Mouse (Mus musculus): Measurements from ENCODE around the gene Mrps7.
A peak's percentile ranks its signal among the peaks of the same experiment; 100 is the strongest.

Mrps7 gene

GRCm38 (mm10) chr11:115609576-115609975 is 5.9 kb downstream of the Mrps7 start:
- DNase-seq, result no peak

- DNase-seq, result no peak
Observed at GRCm38 (mm10) chr11:115611173-115611572, 7.4 kb downstream of the Mrps7 start.

GRCm38 (mm10) chr11:115612059-115612409 is 8.3 kb downstream of the Mrps7 start:
- DNase-seq, result peak; percentile 86 to 88

- DNase-seq, result peak; percentile 91
Observed at GRCm38 (mm10) chr11:115612410-115613137, 8.8 kb downstream of the Mrps7 start, which contains the start of gene Mif4gd. TSS of gene Mif4gd (minus strand) at chr11:115612969.

- DNase-seq, result no peak
Observed at GRCm38 (mm10) chr11:115613138-115613945, 9.6 kb downstream of the Mrps7 start.

GRCm38 (mm10) chr11:115614346-115615107 is 10.8 kb downstream of the Mrps7 start:
- DNase-seq, result peak; percentile 51 to 56

GRCm38 (mm10) chr11:115615108-115615825 is 11.5 kb downstream of the Mrps7 start:
- peak; percentile 26 to 37 for DNase-seq

GRCm38 (mm10) chr11:115615875-115616274 is 12.2 kb downstream of the Mrps7 start:
- DNase-seq, result peak; percentile 40 to 44

- DNase-seq, result no peak
Observed at GRCm38 (mm10) chr11:115616371-115616770, 12.6 kb downstream of the Mrps7 start.

GRCm38 (mm10) chr11:115616893-115617292 is 13.2 kb downstream of the Mrps7 start:
- DNase-seq, result no peak

GRCm38 (mm10) chr11:115618001-115618400 is 14.3 kb downstream of the Mrps7 start:
- DNase-seq, result no peak

- no peak for DNase-seq
Observed at GRCm38 (mm10) chr11:115618732-115619516, 15.2 kb downstream of the Mrps7 start.

GRCm38 (mm10) chr11:115619949-115620348 is 16.2 kb downstream of the Mrps7 start:
- no peak for DNase-seq

- DNase-seq, result peak in 1 of 2 experiments; percentile 54
Observed at GRCm38 (mm10) chr11:115623487-115624070, 19.9 kb downstream of the Mrps7 start.

- DNase-seq, result peak; percentile 49 to 51
Observed at GRCm38 (mm10) chr11:115625877-115626276, 22.2 kb downstream of the Mrps7 start.

- no peak for DNase-seq
Observed at GRCm38 (mm10) chr11:115626824-115627616, 23.3 kb downstream of the Mrps7 start.

GRCm38 (mm10) chr11:115627705-115628464 is 24.2 kb downstream of the Mrps7 start, which contains the start of gene Slc25a19:
TSS of gene Slc25a19 (minus strand) at chr11:115628295.
- peak; percentile 99 to 100 for DNase-seq

GRCm38 (mm10) chr11:115628465-115629101 is 24.9 kb downstream of the Mrps7 start:
- DNase-seq, result no peak
